36 mouse cellular contexts compared by ENCODE assay signal in the genomic region with DNA sequence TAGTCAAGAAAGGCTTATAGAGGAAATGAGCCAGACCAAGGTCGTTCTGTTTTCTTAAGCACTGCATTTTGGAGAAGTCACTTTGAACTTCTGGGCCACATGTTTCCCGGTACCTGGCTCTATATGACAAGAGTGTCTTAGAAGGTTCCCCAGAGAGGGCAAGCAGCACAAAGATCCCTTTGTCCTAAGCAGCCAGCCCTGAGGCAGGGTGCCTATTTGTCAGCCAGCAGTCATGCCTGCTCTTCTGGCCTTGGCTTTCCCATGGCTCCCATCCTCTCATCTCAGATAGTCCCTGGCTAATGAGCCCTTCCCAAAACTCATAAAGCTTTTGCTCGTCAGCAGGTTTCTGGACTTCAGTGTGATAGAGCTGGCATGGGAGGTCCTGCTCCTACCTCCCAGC. TPM values are rescaled to one million over a fixed set of nuclear protein-coding genes. Genes with fewer than 3 reads are reported as not detected.
"Had no signal": no experiment of that assay in that cellular context is flagged by ENCODE, and none has a peak within 500 bp of the region (broad histone marks: within the 10 kb centered on the region; RNA-seq: fewer than 3 reads in every experiment).

No protein-coding gene starts in this region.

- H3K27me3 ChIP-seq: heart, embryonic 12.5 days; hindbrain, embryonic 12.5 days; intestine, embryonic 15.5 days; limb, embryonic 12.5 days; liver, embryonic 13.5 days; liver, embryonic 15.5 days had no signal

- H3K4me1 ChIP-seq: liver, embryonic 15.5 days had no signal

- H3K4me2 ChIP-seq: heart, embryonic 12.5 days; hindbrain, embryonic 12.5 days; hindbrain, embryonic 14.5 days; intestine, embryonic 15.5 days; limb, embryonic 12.5 days; liver, embryonic 11.5 days; liver, embryonic 13.5 days; liver, embryonic 15.5 days had no signal

- H3K36me3 ChIP-seq: liver, embryonic 13.5 days; liver, embryonic 15.5 days had no signal

- ATAC-seq: hindbrain, embryonic 16.5 days; inflammation-experienced regulatory T-cells, adult 6 months; intestine, embryonic 15.5 days; intestine, postnatal 0 days; liver, postnatal 0 days had no signal

- H3K9me3 ChIP-seq: heart, embryonic 12.5 days; hindbrain, embryonic 12.5 days; intestine, embryonic 15.5 days; limb, embryonic 10.5 days; limb, embryonic 12.5 days; liver, embryonic 13.5 days; liver, embryonic 15.5 days had no signal

- H3K27ac ChIP-seq: gastrocnemius, adult 2 months; heart, adult 2 months; hindbrain, embryonic 12.5 days; hindbrain, embryonic 14.5 days; intestine, embryonic 15.5 days; left cerebral cortex, adult 2 months; limb, embryonic 10.5 days; limb, embryonic 12.5 days; liver, embryonic 13.5 days; liver, embryonic 15.5 days had no signal

- DNase-seq: gastrocnemius, adult 2 months; gastrocnemius, postnatal 10 days; gastrocnemius, postnatal 25 days; heart, adult 2 months; heart, postnatal 10 days; heart, postnatal 4 days; kidney, adult 18-20 months; kidney, adult 8-10 months; kidney, postnatal 10 days; kidney, postnatal 25 days; kidney, postnatal 4 days; liver; liver, embryonic 13.5 days; liver, postnatal 0 days had no signal

- H3K9ac ChIP-seq: heart, embryonic 12.5 days; hindbrain, embryonic 12.5 days; hindbrain, embryonic 14.5 days; intestine, embryonic 15.5 days; limb, embryonic 12.5 days; liver, embryonic 13.5 days; liver, embryonic 15.5 days; liver, postnatal 0 days had no signal

- H3K4me3 ChIP-seq: gastrocnemius, adult 2 months; heart, adult 2 months; heart, embryonic 12.5 days; hindbrain, embryonic 12.5 days; intestine, embryonic 15.5 days; left cerebral cortex, adult 2 months; limb, embryonic 10.5 days; limb, embryonic 12.5 days; liver, embryonic 13.5 days; liver, embryonic 15.5 days had no signal

RNA-seq across cellular contexts. Expression of a gene that starts 22.3 kb away (rescaled TPM):
- total RNA-seq: gastrocnemius, adult 2 months; gastrocnemius, postnatal 10 days; gastrocnemius, postnatal 25 days; gastrocnemius, postnatal 4 days; granulocyte monocyte progenitor cell, adult 5-6 weeks; heart, adult 2 months; heart, postnatal 10 days; heart, postnatal 4 days; layer of hippocampus, adult 18-20 months; layer of hippocampus, postnatal 10 days; layer of hippocampus, postnatal 25 days; left cerebral cortex, adult 2 months; left cerebral cortex, postnatal 14 days; left cerebral cortex, postnatal 36 days had no signal
- polyA plus RNA-seq: heart, adult 2 months; kidney, embryonic 14.5 days; kidney, embryonic 16.5 days; limb, embryonic 14.5 days; liver, embryonic 15.5 days; liver, postnatal 0 days had no signal
